Mouse (Mus musculus) T-cell, adult 2 months (primary cell): ENCODE measurements around the gene Chd4.
"Not testable (repeated sequence)": the region's sequence is repeated elsewhere in the genome, so short reads cannot be mapped to it uniquely, and the experiment has no call there.

Source experiments
- DNase-seq: peaks from one replicate; pipeline ENCODE4 v3.0.0; 2022; ENCODE audit warnings: low spot score

Gene Chd4

GRCm38 (mm10) chr6:125095391-125096278 lies at the start of gene Chd4:
Gene Chd4 (plus strand): TSS chr6:125095981.
- DNase-seq: peak; percentile 84

GRCm38 (mm10) chr6:125046691-125047090 lies 49.1 kb upstream of the Chd4 start:
- DNase-seq: peak; percentile 68

GRCm38 (mm10) chr6:125049678-125050077 lies 46.1 kb upstream of the Chd4 start, which contains the start of gene Acrbp:
Gene Acrbp (plus strand): TSS chr6:125049689.
- no peak for DNase-seq

DNA sequence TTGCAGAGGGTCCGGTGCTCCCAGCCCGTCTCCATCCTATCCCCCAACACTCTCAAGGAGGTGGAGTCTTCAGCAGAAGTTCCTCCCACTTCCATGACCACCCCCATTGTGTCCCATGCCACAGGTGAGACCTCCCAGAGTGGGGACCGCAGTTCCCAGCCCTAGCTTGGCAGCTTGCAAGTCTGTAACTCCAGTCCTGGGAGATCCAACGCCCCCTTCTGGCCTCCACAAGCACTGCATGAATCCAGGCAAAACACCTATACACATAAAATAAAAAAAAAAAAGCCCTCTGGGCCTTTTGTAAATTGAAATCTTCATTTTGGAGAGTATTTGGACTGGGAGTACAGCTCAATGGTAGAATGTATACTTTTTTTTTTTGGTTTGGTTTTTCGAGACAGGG lies 44.5 kb upstream of the Chd4 start:
- DNase-seq: peak; percentile 32

DNA sequence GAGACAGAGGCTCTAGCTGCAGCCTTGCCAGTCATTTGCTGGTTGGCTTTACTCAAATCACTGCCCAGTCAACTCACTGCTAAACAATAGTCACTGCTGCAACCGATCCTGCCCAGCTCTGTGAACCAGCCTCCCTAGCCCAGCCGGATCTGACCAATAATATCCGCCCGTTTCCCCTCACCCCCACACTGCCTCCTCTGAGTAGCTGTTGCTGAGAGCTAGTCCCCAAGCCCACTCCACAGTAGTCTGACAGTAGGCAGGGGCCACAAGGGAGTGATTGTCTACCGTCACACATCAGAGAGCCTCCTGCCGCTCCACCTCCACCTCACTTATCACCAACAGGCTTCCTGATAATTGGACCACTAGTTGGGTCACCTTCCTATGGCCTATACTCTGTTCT lies 34.3 kb upstream of the Chd4 start:
- DNase-seq: no peak

GRCm38 (mm10) chr6:125062511-125062910 lies 33.3 kb upstream of the Chd4 start:
- no peak for DNase-seq

GRCm38 (mm10) chr6:125063906-125064305 lies 31.9 kb upstream of the Chd4 start:
- no peak for DNase-seq

- not testable (repeated sequence) for DNase-seq
Measured at GRCm38 (mm10) chr6:125065223-125065622, 30.6 kb upstream of the Chd4 start.

DNA sequence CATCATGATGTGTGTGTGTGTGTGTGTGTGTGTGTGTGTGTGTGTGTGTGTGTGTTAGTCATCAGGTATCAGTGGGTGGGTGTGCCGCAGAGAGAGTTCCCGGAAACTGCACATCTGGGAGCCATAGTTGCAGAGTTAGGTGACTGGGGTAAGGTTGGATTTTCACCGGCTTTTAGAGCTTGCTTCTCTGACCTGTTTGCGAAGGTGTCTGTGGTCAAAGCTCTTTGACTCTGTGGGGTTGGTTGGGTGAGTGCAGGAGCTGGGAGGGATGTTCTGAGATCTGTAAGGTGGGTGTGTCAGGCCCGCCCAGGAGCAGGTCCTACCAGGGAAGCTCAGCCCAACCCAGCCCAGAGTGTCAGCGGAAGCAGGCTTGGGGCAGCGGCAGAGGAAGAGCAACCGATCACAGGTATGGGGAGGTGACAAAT lies 28.2 kb upstream of the Chd4 start, which contains the start of gene Lpar5:
TSS of gene Lpar5 (plus strand) at position 350 of the 425 bp plus-strand sequence.
- peak; percentile 74 for DNase-seq

- DNase-seq: peak; percentile 75
Measured at GRCm38 (mm10) chr6:125071170-125071895, 24.4 kb upstream of the Chd4 start.

DNA sequence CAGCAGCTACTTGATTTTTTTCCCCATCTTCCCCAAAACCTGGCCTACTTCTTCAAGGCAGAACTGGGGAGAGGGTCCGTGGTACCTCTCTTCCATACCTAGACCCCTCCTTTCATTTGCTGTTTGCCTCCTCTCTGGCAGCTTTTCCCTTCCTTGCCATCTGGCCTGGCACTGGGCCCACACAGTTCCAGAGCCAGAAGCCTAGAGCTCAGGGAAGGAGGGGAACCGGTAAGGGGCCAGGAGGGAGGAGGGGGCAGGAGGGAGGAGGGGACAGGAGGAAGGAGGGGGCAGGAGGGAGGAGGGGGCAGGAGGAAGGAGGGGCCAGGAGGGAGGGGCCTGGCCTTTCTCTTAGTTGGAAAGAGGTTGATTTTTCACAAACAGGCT lies 23.9 kb upstream of the Chd4 start:
- no peak for DNase-seq

- peak; percentile 28 for DNase-seq
Measured at GRCm38 (mm10) chr6:125073825-125074224, 22.0 kb upstream of the Chd4 start.

DNA sequence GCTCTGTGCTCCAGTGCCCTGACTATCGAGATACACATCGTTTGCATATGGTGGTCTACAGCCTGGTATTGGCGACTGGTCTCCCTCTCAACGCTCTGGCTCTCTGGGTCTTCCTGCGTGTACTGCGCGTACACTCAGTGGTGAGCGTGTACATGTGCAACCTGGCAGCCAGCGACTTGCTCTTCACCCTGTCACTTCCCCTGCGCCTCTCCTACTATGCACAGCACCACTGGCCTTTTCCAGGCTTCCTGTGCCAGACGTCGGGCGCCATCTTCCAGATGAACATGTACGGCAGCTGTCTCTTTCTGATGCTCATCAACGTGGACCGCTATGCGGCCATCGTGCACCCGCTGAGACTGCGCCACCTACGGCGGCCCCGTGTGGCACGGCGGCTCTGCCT lies 14.4 kb upstream of the Chd4 start:
- no peak for DNase-seq

DNA sequence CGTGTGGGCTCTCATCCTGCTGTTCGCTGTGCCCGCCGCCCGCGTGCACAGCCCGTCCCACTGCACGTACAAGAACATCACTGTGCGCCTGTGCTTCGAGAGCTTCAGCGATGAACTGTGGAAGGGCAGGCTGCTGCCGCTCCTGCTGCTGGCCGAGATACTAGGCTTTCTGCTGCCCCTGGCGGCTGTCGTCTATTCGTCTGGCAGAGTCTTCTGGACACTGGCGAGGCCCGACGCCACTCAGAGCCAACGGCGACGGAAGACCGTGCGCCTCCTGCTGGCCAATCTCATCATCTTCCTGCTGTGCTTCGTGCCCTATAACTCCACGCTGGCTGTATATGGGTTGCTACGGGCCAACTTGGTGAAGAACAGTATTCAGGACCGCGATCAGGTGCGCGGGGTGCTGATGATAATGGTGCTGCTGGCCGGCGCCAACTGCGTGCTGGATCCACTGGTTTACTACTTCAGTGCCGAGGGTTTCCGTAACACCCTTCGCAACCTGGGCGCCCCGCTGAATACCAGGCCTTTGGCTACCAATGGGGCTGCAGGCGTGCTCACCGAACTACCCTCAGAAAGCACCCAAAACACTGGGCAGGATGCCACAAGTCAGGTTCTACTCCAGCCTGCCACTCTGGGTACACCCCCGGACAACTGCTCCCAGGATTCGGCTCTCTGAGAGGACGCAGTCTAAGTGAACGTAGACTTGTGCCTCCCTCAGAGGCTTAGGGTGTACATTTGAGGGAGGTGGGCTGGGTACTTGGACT lies 13.8 kb upstream of the Chd4 start:
- no peak for DNase-seq

- no peak for DNase-seq
Measured at GRCm38 (mm10) chr6:125082801-125083386, 12.9 kb upstream of the Chd4 start.

GRCm38 (mm10) chr6:125084424-125084823 lies 11.4 kb upstream of the Chd4 start:
- peak; percentile 71 for DNase-seq

- DNase-seq: no peak
Measured at GRCm38 (mm10) chr6:125087937-125088336, 7.8 kb upstream of the Chd4 start.

GRCm38 (mm10) chr6:125088561-125089321 lies 7.0 kb upstream of the Chd4 start:
- DNase-seq: no peak

DNA sequence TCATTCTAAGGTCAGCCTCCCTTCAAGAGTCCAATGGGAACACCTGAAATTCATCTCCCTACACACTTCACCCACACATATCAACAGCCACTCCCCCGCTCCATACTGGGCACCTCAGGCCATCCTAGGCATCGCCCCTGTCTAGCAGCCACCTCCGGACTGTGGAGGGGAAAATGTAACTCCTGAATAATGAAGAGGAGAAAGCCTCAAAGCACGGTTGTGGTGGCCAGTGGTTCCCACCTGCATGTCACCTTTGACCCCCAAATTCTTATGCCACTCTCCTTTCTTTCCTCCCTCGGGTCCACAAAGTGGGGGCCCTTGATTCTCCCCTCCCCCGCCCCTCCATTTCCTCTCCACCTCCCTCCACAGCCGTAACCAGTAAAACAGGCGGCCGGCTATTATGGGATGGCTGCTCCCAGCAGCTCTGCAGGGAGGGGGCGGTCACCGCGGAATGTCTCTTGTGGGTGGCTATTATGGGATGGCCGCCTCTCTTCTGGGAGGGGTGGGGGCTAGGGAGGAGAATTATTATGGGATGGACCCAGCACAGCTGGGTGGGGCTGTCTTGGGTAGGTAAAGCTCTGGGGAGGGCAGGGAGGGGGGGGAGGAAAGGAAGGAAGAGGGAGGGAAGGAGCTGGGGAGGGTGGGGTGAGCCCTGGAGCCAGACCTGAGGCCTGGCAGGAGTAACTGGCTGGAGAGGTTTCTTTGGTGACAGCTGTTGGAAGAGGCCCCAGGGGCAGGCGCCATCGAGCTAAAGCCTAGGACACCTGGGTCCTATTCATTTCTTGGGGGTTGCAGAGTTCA lies 6.1 kb upstream of the Chd4 start:
- DNase-seq: no peak
